Mouse (Mus musculus): ENCODE results near the gene Btg1. TPM values are rescaled to one million over a fixed set of nuclear protein-coding genes. Genes with fewer than 3 reads are reported as not detected.

Gene Btg1
- total and polyA plus RNA-seq, 2 experiments from 2014 or later = 15.2 to 21.3 TPM

DNA sequence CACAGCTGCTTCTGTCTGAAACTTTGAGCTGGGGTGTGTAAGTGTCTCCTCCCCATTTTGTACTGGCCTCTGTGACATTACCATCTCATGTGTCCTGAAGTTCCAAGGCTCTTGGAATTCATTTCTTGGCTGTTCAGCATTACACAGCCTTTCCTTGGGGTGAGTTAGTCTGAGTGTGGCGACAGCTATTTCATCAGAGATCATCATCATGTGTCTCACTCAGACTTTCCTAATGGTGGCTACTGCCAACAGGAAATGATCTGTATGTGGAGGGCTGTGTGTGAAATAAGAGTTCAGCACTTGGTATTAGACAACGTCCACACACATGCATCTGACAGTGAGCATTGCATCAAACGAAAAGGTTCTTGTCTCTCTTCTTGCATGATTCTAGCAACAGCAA is 39.4 kb downstream of the Btg1 start:
- Histone ChIP-seq H3K27me3 (ENCODE audit: insufficient read depth, low read length) (no peaks in the 10 kb centered on the region), H3K4me2 (ENCODE audit: low read depth, low read length, poor library complexity, severe bottlenecking) (no peak overlapping the region), H3K9me3 (ENCODE audit: low read length) (no peaks in the 10 kb centered on the region), H3K4me1 (ENCODE audit: insufficient read depth, low read length) (no peaks in the 10 kb centered on the region), H3K27ac (ENCODE audit: low read depth, low read length) (no peak overlapping the region), H3K36me3 (ENCODE audit: insufficient read depth, low read length) (no peaks in the 10 kb centered on the region), H3K4me3 (ENCODE audit: low read depth, low read length) (no peak overlapping the region), H3K9ac (replicated peaks; ENCODE audit: low read length, poor library complexity, severe bottlenecking) (no peak overlapping the region)
- 77% methylated on average over 3 of the region's 3 CpGs for WGBS
- ATAC-seq (ENCODE audit: low FRiP score) (no peak), DNase-seq (ENCODE audit: low spot score) (no peak)
- TF ChIP-seq CTCF (IDR thresholded peaks at IDR 0.05) = no peak

DNA sequence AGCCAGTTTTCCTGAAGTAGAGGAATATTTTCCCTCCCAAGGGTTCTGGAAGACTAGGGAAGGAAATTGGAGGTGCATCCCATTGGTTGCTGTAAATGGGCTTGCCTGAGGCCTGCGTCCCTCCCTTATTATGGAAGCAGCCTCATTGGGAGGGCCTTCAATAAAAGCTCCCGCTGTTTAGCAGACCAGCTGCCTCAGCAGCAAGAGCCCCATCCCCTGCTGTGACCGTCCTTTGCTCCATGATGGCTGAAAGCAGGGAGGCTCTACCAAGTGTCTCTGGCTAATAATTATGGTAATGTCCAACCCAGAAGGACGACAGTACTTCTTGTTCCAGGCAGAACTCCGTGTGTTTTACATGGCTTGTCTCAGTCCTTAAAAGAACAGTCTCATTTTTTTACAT is 42.1 kb downstream of the Btg1 start:
- H3K27me3 ChIP-seq (ENCODE audit: insufficient read depth, low read length) = no peaks in the 10 kb centered on the region
- 14% methylated on average over 5 of the region's 5 CpGs for WGBS
- no peak for TF ChIP-seq CTCF (IDR thresholded peaks at IDR 0.05)
- H3K9me3 ChIP-seq (ENCODE audit: low read length) = no peaks in the 10 kb centered on the region
- no peak overlapping the region for H3K4me3 ChIP-seq (ENCODE audit: low read depth, low read length)
- H3K4me2 ChIP-seq (ENCODE audit: low read depth, low read length, poor library complexity, severe bottlenecking) = no peak overlapping the region
- H3K4me1 ChIP-seq (ENCODE audit: insufficient read depth, low read length) = no peaks in the 10 kb centered on the region
- H3K9ac ChIP-seq (replicated peaks; ENCODE audit: low read length, poor library complexity, severe bottlenecking) = no peak overlapping the region
- peak; percentile 33 for DNase-seq (ENCODE audit: low spot score)
- 0 out of 2 replicates have a peak, but pooled peaks have one; percentile 7 for ATAC-seq (ENCODE audit: low FRiP score)
- no peaks in the 10 kb centered on the region for H3K36me3 ChIP-seq (ENCODE audit: insufficient read depth, low read length)
- H3K27ac ChIP-seq (ENCODE audit: low read depth, low read length) = no peak overlapping the region

DNA sequence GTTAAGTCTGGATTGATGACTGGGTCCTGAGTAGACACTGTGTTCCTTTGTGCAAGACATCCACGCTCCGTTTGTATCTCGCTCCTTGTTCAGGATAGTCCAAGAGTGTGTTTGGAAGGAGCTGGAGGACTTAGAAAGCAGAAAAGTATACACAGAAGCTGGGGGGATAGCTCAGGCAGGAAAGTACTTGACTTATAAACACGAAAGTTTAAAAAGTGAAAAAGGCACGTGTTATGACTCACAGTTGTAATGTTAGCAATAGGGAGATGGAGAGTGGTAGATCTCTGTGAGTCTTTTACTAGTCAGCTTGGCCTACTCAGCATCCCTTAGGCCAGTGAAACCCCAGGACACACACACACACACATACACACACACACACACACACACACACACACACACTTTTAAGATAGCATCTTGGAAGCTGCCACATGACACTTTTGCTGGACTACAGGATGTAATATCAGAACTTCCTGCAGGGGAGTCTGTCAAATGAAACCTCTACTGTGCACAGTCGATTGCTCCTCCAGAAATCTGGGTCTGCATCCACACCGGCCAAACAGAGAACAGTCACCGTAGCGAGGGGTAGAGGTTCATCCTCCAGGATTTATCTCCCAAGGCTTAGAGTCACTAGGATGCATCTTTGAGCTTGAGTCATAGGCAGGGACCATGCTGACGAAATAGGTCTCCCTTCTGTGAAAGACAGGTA is 43.6 kb downstream of the Btg1 start:
- no peak overlapping the region for H3K27ac ChIP-seq (ENCODE audit: low read depth, low read length)
- no peak overlapping the region for H3K9ac ChIP-seq (replicated peaks; ENCODE audit: low read length, poor library complexity, severe bottlenecking)
- H3K27me3 ChIP-seq (ENCODE audit: insufficient read depth, low read length) = no peaks in the 10 kb centered on the region
- TF ChIP-seq CTCF (IDR thresholded peaks at IDR 0.05) = no peak
- no peaks in the 10 kb centered on the region for H3K4me1 ChIP-seq (ENCODE audit: insufficient read depth, low read length)
- H3K36me3 ChIP-seq (ENCODE audit: insufficient read depth, low read length) = no peaks in the 10 kb centered on the region
- DNase-seq (ENCODE audit: low spot score) (no peak), ATAC-seq (ENCODE audit: low FRiP score) (no peak)
- no peak overlapping the region for H3K4me2 ChIP-seq (ENCODE audit: low read depth, low read length, poor library complexity, severe bottlenecking)
- H3K4me3 ChIP-seq (ENCODE audit: low read depth, low read length) = no peak overlapping the region
- 88% methylated on average over 10 of the region's 10 CpGs for WGBS
- H3K9me3 ChIP-seq (ENCODE audit: low read length) = no peaks in the 10 kb centered on the region

DNA sequence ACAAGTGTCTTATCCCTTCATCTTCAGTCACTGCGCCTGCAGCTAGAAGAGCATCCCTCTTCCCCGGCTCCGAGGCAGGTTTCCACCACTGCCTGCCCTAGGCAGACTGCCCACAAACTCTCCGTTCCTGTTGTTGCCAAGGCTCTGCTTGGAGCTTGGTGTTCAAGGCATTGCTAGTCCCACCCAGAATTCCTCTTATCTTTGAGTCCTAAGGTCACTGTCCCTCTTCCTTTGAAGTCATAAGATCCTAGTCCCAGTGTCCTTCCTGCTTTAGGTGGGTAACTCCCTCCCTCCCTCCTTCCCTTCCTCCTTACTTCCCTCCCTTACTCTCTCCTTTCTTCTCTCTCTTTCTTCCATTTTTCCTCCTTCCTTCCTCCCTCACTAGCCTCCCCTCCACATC is 46.2 kb downstream of the Btg1 start:
- H3K4me2 ChIP-seq (ENCODE audit: low read depth, low read length, poor library complexity, severe bottlenecking) = no peak overlapping the region
- H3K4me3 ChIP-seq (ENCODE audit: low read depth, low read length) = no peak overlapping the region
- no peak for ATAC-seq (ENCODE audit: low FRiP score)
- H3K4me1 ChIP-seq (ENCODE audit: insufficient read depth, low read length) = no peaks in the 10 kb centered on the region
- 87% methylated on average over 4 of the region's 4 CpGs for WGBS
- no peak for TF ChIP-seq CTCF (IDR thresholded peaks at IDR 0.05)
- H3K36me3 ChIP-seq (ENCODE audit: insufficient read depth, low read length) = no peaks in the 10 kb centered on the region
- no peak overlapping the region for H3K9ac ChIP-seq (replicated peaks; ENCODE audit: low read length, poor library complexity, severe bottlenecking)
- no peaks in the 10 kb centered on the region for H3K27me3 ChIP-seq (ENCODE audit: insufficient read depth, low read length)
- no peak overlapping the region for H3K27ac ChIP-seq (ENCODE audit: low read depth, low read length)
- H3K9me3 ChIP-seq (ENCODE audit: low read length) = no peaks in the 10 kb centered on the region
- DNase-seq (ENCODE audit: low spot score) = no peak

DNA sequence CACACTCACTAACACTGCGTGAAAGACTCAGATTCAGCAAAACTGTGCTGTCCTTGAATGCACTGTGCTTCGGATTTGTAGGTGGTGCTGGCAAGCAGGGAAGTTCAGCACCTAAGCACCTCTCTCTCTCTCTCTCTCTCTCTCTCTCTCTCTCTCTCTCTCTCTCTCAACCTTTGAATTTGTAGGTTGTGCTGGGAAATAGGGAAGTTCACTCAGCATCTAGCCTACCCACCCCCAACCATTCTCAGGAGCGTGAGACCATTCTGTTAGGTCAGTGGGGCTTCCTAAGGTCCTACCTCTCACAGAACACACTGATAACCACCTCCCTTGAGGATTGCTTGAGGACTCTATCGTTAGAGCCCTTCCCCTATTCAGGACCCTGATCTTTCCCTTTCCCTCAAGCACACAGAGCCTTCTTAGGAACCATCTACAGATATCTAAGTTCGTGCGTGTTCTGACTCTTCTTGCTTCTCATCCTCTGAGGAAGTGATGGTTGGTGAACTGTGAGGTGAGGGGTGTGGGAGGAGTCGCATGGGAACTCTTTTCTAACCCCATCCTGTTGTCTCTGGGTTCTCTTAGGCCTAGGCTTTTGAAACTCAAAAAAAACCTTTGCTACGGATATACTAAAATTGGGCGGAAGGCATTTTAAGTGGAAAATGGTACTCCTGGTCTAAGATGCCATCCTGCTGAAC is 47.1 kb downstream of the Btg1 start:
- DNase-seq (ENCODE audit: low spot score) = no peak
- Histone ChIP-seq H3K36me3 (ENCODE audit: insufficient read depth, low read length) (no peaks in the 10 kb centered on the region), H3K27ac (ENCODE audit: low read depth, low read length) (no peak overlapping the region), H3K27me3 (ENCODE audit: insufficient read depth, low read length) (no peaks in the 10 kb centered on the region), H3K9me3 (ENCODE audit: low read length) (no peaks in the 10 kb centered on the region), H3K4me1 (ENCODE audit: insufficient read depth, low read length) (no peaks in the 10 kb centered on the region), H3K4me3 (ENCODE audit: low read depth, low read length) (no peak overlapping the region), H3K9ac (replicated peaks; ENCODE audit: low read length, poor library complexity, severe bottlenecking) (no peak overlapping the region), H3K4me2 (ENCODE audit: low read depth, low read length, poor library complexity, severe bottlenecking) (no peak overlapping the region)
- ATAC-seq (ENCODE audit: low FRiP score) = no peak
- 96% methylated on average over 9 of the region's 9 CpGs for WGBS
- no peak for TF ChIP-seq CTCF (IDR thresholded peaks at IDR 0.05)
